Mouse (Mus musculus): ENCODE results near the gene Gm10840. TPM values are rescaled to one million over a fixed set of nuclear protein-coding genes. Genes with fewer than 3 reads are reported as not detected.
"Not testable (repeated sequence)": the region's sequence is repeated elsewhere in the genome, so short reads cannot be mapped to it uniquely, and the experiment has no call there.

Gm10840 gene
- polyA plus RNA-seq (2014; fragmentation: Nextera tagmentation; extraction: Ambion mirVana), result 0.92 TPM in 1 of 2 replicates, not detected in the other

- 30% methylated on average over 22 of the region's 22 CpGs for WGBS
Observed at GRCm38 (mm10) chr11:106160841-106161721, at the start of gene Gm10840, which contains the start of gene Limd2. Gm10840 (plus strand) TSS chr11:106160850. Limd2 (minus strand) TSS chr11:106160860.

GRCm38 (mm10) chr11:106111688-106112087, 49.0 kb upstream of the Gm10840 start:
- no peaks in the 10 kb centered on the region for H3K27me3 ChIP-seq (ENCODE audit: control insufficient read depth, insufficient read depth, low read length)
- H3K9ac ChIP-seq (replicated peaks; ENCODE audit: low read length), result no peak overlapping the region
- no peak overlapping the region for H3K4me2 ChIP-seq (ENCODE audit: low read depth, low read length)
- no peaks in the 10 kb centered on the region for H3K4me1 ChIP-seq (ENCODE audit: control insufficient read depth, insufficient read depth, low read length)
- H3K27ac ChIP-seq (replicated peaks; ENCODE audit: low read depth, low read length), result no peak overlapping the region
- ATAC-seq (replicated peaks; ENCODE audit: insufficient number of reproducible peaks, low FRiP score, low TSS enrichment, low read depth), result no peak
- H3K4me3 ChIP-seq (ENCODE audit: low read depth, low read length), result no peak overlapping the region
- no peaks in the 10 kb centered on the region for H3K9me3 ChIP-seq (replicated peaks; ENCODE audit: control insufficient read depth, low read length)
- DNase-seq (ENCODE audit: low spot score), result no peak
- H3K36me3 ChIP-seq (replicated peaks; ENCODE audit: control insufficient read depth, insufficient read depth, low read depth, low read length), result no peaks in the 10 kb centered on the region; the same call in none of the 2 replicates

More at GRCm38 (mm10) chr11:106160841-106161721, at the start of gene Gm10840, which contains the start of gene Limd2:
- H3K27me3 ChIP-seq (ENCODE audit: control insufficient read depth, insufficient read depth, low read length), result no peaks in the 10 kb centered on the region
- H3K36me3 ChIP-seq (replicated peaks; ENCODE audit: control insufficient read depth, insufficient read depth, low read depth, low read length), result peaks cover 18% of the 10 kb centered on the region
- ATAC-seq (replicated peaks; ENCODE audit: insufficient number of reproducible peaks, low FRiP score, low TSS enrichment, low read depth) (peak; percentile 32), DNase-seq (ENCODE audit: low spot score) (peak; percentile 64)
- peak within 1 kb of the TSS; percentile 96 for H3K9ac ChIP-seq (replicated peaks; ENCODE audit: low read length)
- peaks cover 19% of the 10 kb centered on the region for H3K4me1 ChIP-seq (ENCODE audit: control insufficient read depth, insufficient read depth, low read length)
- H3K4me2 ChIP-seq (ENCODE audit: low read depth, low read length), result peak within 1 kb of the TSS; percentile 96
- peak within 1 kb of the TSS; percentile 83 for H3K4me3 ChIP-seq (ENCODE audit: low read depth, low read length)
- peak within 1 kb of the TSS; percentile 99 for H3K27ac ChIP-seq (replicated peaks; ENCODE audit: low read depth, low read length)
- H3K9me3 ChIP-seq (replicated peaks; ENCODE audit: control insufficient read depth, low read length), result no peaks in the 10 kb centered on the region

GRCm38 (mm10) chr11:106122221-106122620, 38.4 kb upstream of the Gm10840 start:
- Histone ChIP-seq H3K27me3 (ENCODE audit: control insufficient read depth, insufficient read depth, low read length) (no peaks in the 10 kb centered on the region), H3K4me3 (ENCODE audit: low read depth, low read length) (no peak overlapping the region), H3K4me1 (ENCODE audit: control insufficient read depth, insufficient read depth, low read length) (no peaks in the 10 kb centered on the region), H3K4me2 (ENCODE audit: low read depth, low read length) (no peak overlapping the region), H3K27ac (replicated peaks; ENCODE audit: low read depth, low read length) (no peak overlapping the region), H3K36me3 (replicated peaks; ENCODE audit: control insufficient read depth, insufficient read depth, low read depth, low read length) (no peaks in the 10 kb centered on the region; the same call in 1 of the 2 replicates), H3K9me3 (replicated peaks; ENCODE audit: control insufficient read depth, low read length) (no peaks in the 10 kb centered on the region), H3K9ac (replicated peaks; ENCODE audit: low read length) (no peak overlapping the region)
- ATAC-seq (replicated peaks; ENCODE audit: insufficient number of reproducible peaks, low FRiP score, low TSS enrichment, low read depth) (no peak), DNase-seq (ENCODE audit: low spot score) (no peak)
- 94% methylated on average over 5 of the region's 5 CpGs for WGBS

- no peaks in the 10 kb centered on the region for H3K27me3 ChIP-seq (ENCODE audit: control insufficient read depth, insufficient read depth, low read length)
- no peaks in the 10 kb centered on the region; the same call in 1 of the 2 replicates for H3K36me3 ChIP-seq (replicated peaks; ENCODE audit: control insufficient read depth, insufficient read depth, low read depth, low read length)
- no peak overlapping the region for H3K9ac ChIP-seq (replicated peaks; ENCODE audit: low read length)
- no peak overlapping the region for H3K27ac ChIP-seq (replicated peaks; ENCODE audit: low read depth, low read length)
- no peak overlapping the region for H3K4me2 ChIP-seq (ENCODE audit: low read depth, low read length)
- H3K4me1 ChIP-seq (ENCODE audit: control insufficient read depth, insufficient read depth, low read length), result no peaks in the 10 kb centered on the region
- H3K4me3 ChIP-seq (ENCODE audit: low read depth, low read length), result no peak overlapping the region
- no peak for ATAC-seq (replicated peaks; ENCODE audit: insufficient number of reproducible peaks, low FRiP score, low TSS enrichment, low read depth)
- DNase-seq (ENCODE audit: low spot score), result no peak
- H3K9me3 ChIP-seq (replicated peaks; ENCODE audit: control insufficient read depth, low read length), result no peaks in the 10 kb centered on the region
- WGBS, result 87% methylated on average over 3 of the region's 3 CpGs
Observed at GRCm38 (mm10) chr11:106122736-106123135, 37.9 kb upstream of the Gm10840 start.

GRCm38 (mm10) chr11:106124784-106125183, 35.9 kb upstream of the Gm10840 start:
- no peak overlapping the region for H3K27ac ChIP-seq (replicated peaks; ENCODE audit: low read depth, low read length)

GRCm38 (mm10) chr11:106125827-106126226, 34.8 kb upstream of the Gm10840 start:
- Histone ChIP-seq H3K27ac (replicated peaks; ENCODE audit: low read depth, low read length) (no peak overlapping the region), H3K9me3 (replicated peaks; ENCODE audit: control insufficient read depth, low read length) (no peaks in the 10 kb centered on the region), H3K4me2 (ENCODE audit: low read depth, low read length) (no peak overlapping the region), H3K4me1 (ENCODE audit: control insufficient read depth, insufficient read depth, low read length) (no peaks in the 10 kb centered on the region), H3K27me3 (ENCODE audit: control insufficient read depth, insufficient read depth, low read length) (no peaks in the 10 kb centered on the region), H3K36me3 (replicated peaks; ENCODE audit: control insufficient read depth, insufficient read depth, low read depth, low read length) (no peaks in the 10 kb centered on the region), H3K9ac (replicated peaks; ENCODE audit: low read length) (no peak overlapping the region), H3K4me3 (ENCODE audit: low read depth, low read length) (no peak overlapping the region)
- WGBS, result 84% methylated on average over 1 of the region's 1 CpGs
- no peak for ATAC-seq (replicated peaks; ENCODE audit: insufficient number of reproducible peaks, low FRiP score, low TSS enrichment, low read depth)
- no peak for DNase-seq (ENCODE audit: low spot score)

More at GRCm38 (mm10) chr11:106124784-106125183, 35.9 kb upstream of the Gm10840 start:
- Histone ChIP-seq H3K4me3 (ENCODE audit: low read depth, low read length) (no peak overlapping the region), H3K4me1 (ENCODE audit: control insufficient read depth, insufficient read depth, low read length) (no peaks in the 10 kb centered on the region), H3K4me2 (ENCODE audit: low read depth, low read length) (no peak overlapping the region), H3K27me3 (ENCODE audit: control insufficient read depth, insufficient read depth, low read length) (no peaks in the 10 kb centered on the region), H3K9ac (replicated peaks; ENCODE audit: low read length) (no peak overlapping the region), H3K36me3 (replicated peaks; ENCODE audit: control insufficient read depth, insufficient read depth, low read depth, low read length) (no peaks in the 10 kb centered on the region), H3K9me3 (replicated peaks; ENCODE audit: control insufficient read depth, low read length) (no peaks in the 10 kb centered on the region)
- whole genome bisulfite sequencing, result 76% methylated on average over 4 of the region's 4 CpGs
- ATAC-seq (replicated peaks; ENCODE audit: insufficient number of reproducible peaks, low FRiP score, low TSS enrichment, low read depth), result no peak
- DNase-seq (ENCODE audit: low spot score), result no peak

GRCm38 (mm10) chr11:106126727-106127373, 33.8 kb upstream of the Gm10840 start:
- H3K4me2 ChIP-seq (ENCODE audit: low read depth, low read length); H3K27ac ChIP-seq (replicated peaks; ENCODE audit: low read depth, low read length); H3K4me3 ChIP-seq (ENCODE audit: low read depth, low read length); H3K27me3 ChIP-seq (ENCODE audit: control insufficient read depth, insufficient read depth, low read length); ATAC-seq (replicated peaks; ENCODE audit: insufficient number of reproducible peaks, low FRiP score, low TSS enrichment, low read depth); H3K9me3 ChIP-seq (replicated peaks; ENCODE audit: control insufficient read depth, low read length); H3K4me1 ChIP-seq (ENCODE audit: control insufficient read depth, insufficient read depth, low read length); DNase-seq (ENCODE audit: low spot score); H3K9ac ChIP-seq (replicated peaks; ENCODE audit: low read length); H3K36me3 ChIP-seq (replicated peaks; ENCODE audit: control insufficient read depth, insufficient read depth, low read depth, low read length): not testable (repeated sequence)
- WGBS, result 94% methylated on average over 4 of the region's 6 CpGs

- WGBS, result 88% methylated on average over 1 of the region's 1 CpGs
- DNase-seq (ENCODE audit: low spot score) (no peak), ATAC-seq (replicated peaks; ENCODE audit: insufficient number of reproducible peaks, low FRiP score, low TSS enrichment, low read depth) (no peak)
- Histone ChIP-seq H3K4me1 (ENCODE audit: control insufficient read depth, insufficient read depth, low read length) (no peaks in the 10 kb centered on the region), H3K36me3 (replicated peaks; ENCODE audit: control insufficient read depth, insufficient read depth, low read depth, low read length) (no peaks in the 10 kb centered on the region), H3K4me2 (ENCODE audit: low read depth, low read length) (no peak overlapping the region), H3K9me3 (replicated peaks; ENCODE audit: control insufficient read depth, low read length) (no peaks in the 10 kb centered on the region), H3K27me3 (ENCODE audit: control insufficient read depth, insufficient read depth, low read length) (no peaks in the 10 kb centered on the region), H3K4me3 (ENCODE audit: low read depth, low read length) (no peak overlapping the region), H3K9ac (replicated peaks; ENCODE audit: low read length) (no peak overlapping the region), H3K27ac (replicated peaks; ENCODE audit: low read depth, low read length) (no peak overlapping the region)
Observed at GRCm38 (mm10) chr11:106129477-106129876, 31.2 kb upstream of the Gm10840 start.
